Mouse (Mus musculus) embryonic facial prominence, embryonic 15.5 days (tissue): Measurements from ENCODE around the gene Gnao1. TPM values are rescaled to one million over a fixed set of nuclear protein-coding genes. Genes with fewer than 3 reads are reported as not detected.

Experiments
- ATAC-seq: fragments of 200-750 bp; cut with Nextera tagmentation; 2 replicates; pipeline ENCODE4 v1.8.0; 2017; ENCODE audit warnings: low read depth, moderate TSS enrichment; ENCODE audit not compliant: insufficient number of reproducible peaks, low FRiP score, low TSS enrichment
- H3K27ac ChIP-seq: fragments of 300-500 bp; sonication (generic); replicated peaks from 2 replicates; pipeline ENCODE4 v1.5.1; 2015; ENCODE audit warnings: mild to moderate bottlenecking, inconsistent platforms
- H3K27me3 ChIP-seq: fragments of 300-500 bp; sonication (generic); 2 replicates; pipeline ENCODE4 v1.6.1; 2015; ENCODE audit warnings: inconsistent platforms
- H3K36me3 ChIP-seq: fragments of 300-500 bp; sonication (generic); 2 replicates; pipeline ENCODE4 v1.6.1; 2015; ENCODE audit warnings: mild to moderate bottlenecking, inconsistent platforms
- H3K4me1 ChIP-seq: fragments of 300-500 bp; sonication (generic); 2 replicates; pipeline ENCODE4 v1.6.1; 2015; ENCODE audit warnings: inconsistent platforms
- H3K4me2 ChIP-seq: fragments of 300-500 bp; sonication (generic); replicated peaks from 2 replicates; pipeline ENCODE4 v1.6.1; 2015; ENCODE audit warnings: mild to moderate bottlenecking, inconsistent platforms
- H3K4me3 ChIP-seq: fragments of 300-500 bp; sonication (generic); replicated peaks from 2 replicates; pipeline ENCODE4 v1.5.1; 2015; ENCODE audit warnings: mild to moderate bottlenecking, inconsistent platforms
- H3K9ac ChIP-seq: fragments of 300-500 bp; sonication (generic); 2 replicates; pipeline ENCODE4 v1.6.1; 2015; ENCODE audit warnings: inconsistent platforms
- H3K9me3 ChIP-seq: fragments of 300-500 bp; sonication (generic); replicated peaks from 2 replicates; pipeline ENCODE4 v1.6.1; 2016; ENCODE audit warnings: inconsistent platforms
- WGBS: fragments of 180-500 bp; shearing (Covaris S2); methylation state at CpG from one replicate; pipeline ENCODE4 v1.1.7; 2015; 5-methylcytosine and 5-hydroxymethylcytosine counted together
- polyA plus RNA-seq: library from polyadenylated mRNA; unstranded; fragments of >200 nt; fragmentation: Nextera tagmentation; extraction: Ambion mirVana; gene quantifications from 2 replicates; pipeline ENCODE4 v1.2.1, GENCODE M21; 2015

The Gnao1 gene
- polyA plus RNA-seq, 1 experiment from 2014 or later: 14.3 TPM

DNA sequence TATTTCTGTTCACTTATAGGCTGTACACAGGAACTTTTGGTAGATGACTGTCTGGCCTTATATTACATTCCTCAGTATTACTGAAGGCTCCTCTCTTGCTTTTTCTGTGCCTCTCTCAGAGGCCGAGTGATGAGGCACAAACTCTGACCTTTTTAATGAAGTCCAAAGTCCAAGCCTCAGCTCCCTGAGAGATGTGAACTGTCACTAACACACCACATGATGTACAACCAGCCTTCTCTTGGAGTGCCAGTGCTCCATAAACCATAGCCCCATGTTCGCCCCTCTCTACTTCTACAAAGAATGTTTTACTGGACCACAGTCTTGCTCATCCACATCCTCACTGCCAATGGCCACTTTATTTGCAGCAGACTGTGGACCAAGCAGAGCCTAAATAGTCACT is 165.6 kb downstream of the Gnao1 start:
- H3K36me3 ChIP-seq: peaks cover 63% of the 10 kb centered on the region
- H3K27ac ChIP-seq: no peak overlapping the region
- no peak overlapping the region for H3K9ac ChIP-seq
- no peaks in the 10 kb centered on the region for H3K27me3 ChIP-seq
- no peak overlapping the region for H3K4me2 ChIP-seq
- H3K4me3 ChIP-seq: no peak overlapping the region
- no peaks in the 10 kb centered on the region for H3K9me3 ChIP-seq
- WGBS: 89% methylated on average over 2 of the region's 2 CpGs
- H3K4me1 ChIP-seq: no peaks in the 10 kb centered on the region
- no peak for ATAC-seq

GRCm38 (mm10) chr8:93976446-93977211 is 166.9 kb downstream of the Gnao1 start:
- Histone ChIP-seq H3K27me3 (no peaks in the 10 kb centered on the region), H3K27ac (no peak overlapping the region), H3K36me3 (peaks cover 74% of the 10 kb centered on the region), H3K4me2 (no peak overlapping the region), H3K9ac (no peak overlapping the region), H3K4me1 (no peaks in the 10 kb centered on the region), H3K4me3 (no peak overlapping the region), H3K9me3 (no peaks in the 10 kb centered on the region)
- no peak for ATAC-seq
- 77% methylated on average over 6 of the region's 6 CpGs for WGBS

GRCm38 (mm10) chr8:93980141-93980540 is 170.4 kb downstream of the Gnao1 start:
- Histone ChIP-seq H3K27ac (no peak overlapping the region), H3K27me3 (no peaks in the 10 kb centered on the region), H3K9ac (no peak overlapping the region), H3K9me3 (no peaks in the 10 kb centered on the region), H3K4me2 (no peak overlapping the region), H3K4me3 (no peak overlapping the region), H3K4me1 (no peaks in the 10 kb centered on the region), H3K36me3 (peaks cover 74% of the 10 kb centered on the region)
- ATAC-seq: no peak
- WGBS: 85% methylated on average over 4 of the region's 4 CpGs

DNA sequence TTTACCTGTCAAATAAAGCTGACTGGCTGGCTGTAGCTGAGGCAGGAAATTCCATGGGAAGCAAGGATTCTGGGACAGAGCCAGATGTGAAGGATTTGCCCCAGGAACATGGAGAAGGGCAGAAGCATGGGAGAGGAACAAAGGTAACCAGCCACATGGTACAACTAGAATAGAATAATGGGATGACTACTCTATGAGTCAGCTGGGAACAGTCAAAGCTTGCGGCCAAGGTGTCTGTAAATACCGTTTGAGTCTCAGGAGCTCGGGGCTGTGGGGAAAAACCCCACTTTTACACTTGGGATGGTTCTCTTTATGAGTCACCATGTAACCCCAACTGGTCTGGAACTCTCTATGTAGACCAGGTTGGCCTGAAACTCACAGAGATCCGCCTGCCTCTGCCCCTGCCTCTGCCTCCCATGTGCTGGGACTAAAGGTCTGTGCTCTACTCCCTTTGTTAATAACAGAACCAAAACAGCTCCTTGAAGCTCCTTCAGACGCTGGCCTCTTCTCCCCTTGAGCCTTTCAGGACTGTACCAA is 172.0 kb downstream of the Gnao1 start:
- 84% methylated on average over 5 of the region's 5 CpGs for WGBS
- ATAC-seq: no peak
- no peak overlapping the region for H3K4me2 ChIP-seq
- H3K4me1 ChIP-seq: no peaks in the 10 kb centered on the region
- H3K4me3 ChIP-seq: no peak overlapping the region
- no peaks in the 10 kb centered on the region for H3K27me3 ChIP-seq
- peaks cover 72% of the 10 kb centered on the region for H3K36me3 ChIP-seq
- no peaks in the 10 kb centered on the region for H3K9me3 ChIP-seq
- no peak overlapping the region for H3K27ac ChIP-seq
- no peak overlapping the region for H3K9ac ChIP-seq

- Histone ChIP-seq H3K9me3 (no peaks in the 10 kb centered on the region), H3K4me2 (no peak overlapping the region), H3K36me3 (peaks cover 69% of the 10 kb centered on the region), H3K4me1 (no peaks in the 10 kb centered on the region), H3K4me3 (no peak overlapping the region), H3K27ac (no peak overlapping the region), H3K27me3 (no peaks in the 10 kb centered on the region), H3K9ac (no peak overlapping the region)
- WGBS: 68% methylated on average over 3 of the region's 3 CpGs
- ATAC-seq: no peak
These were observed 174.1 kb downstream of the Gnao1 start for GRCm38 (mm10) chr8:93983827-93984226.

DNA sequence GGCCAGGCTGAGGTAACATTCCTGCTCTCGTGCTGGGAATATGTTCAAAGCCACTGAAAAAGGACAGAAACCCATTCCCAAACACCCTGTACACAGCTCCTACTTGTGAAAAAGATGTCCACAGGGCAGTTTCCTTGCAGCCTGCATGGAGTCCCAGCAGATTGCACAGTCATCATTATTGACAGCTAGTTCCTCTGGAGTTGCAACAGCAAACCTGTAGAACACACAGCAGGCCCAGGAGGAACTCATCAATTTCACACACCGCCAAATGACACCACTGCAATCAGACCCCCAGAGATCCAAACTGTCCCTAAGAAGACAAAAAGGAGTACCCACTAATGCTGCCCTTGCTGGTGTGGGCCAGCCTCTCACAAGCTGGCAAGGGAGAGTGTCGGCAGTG is 175.0 kb downstream of the Gnao1 start:
- H3K27me3 ChIP-seq: no peaks in the 10 kb centered on the region
- WGBS: 89% methylated on average over 3 of the region's 3 CpGs
- ATAC-seq: no peak
- no peaks in the 10 kb centered on the region for H3K4me1 ChIP-seq
- no peak overlapping the region for H3K4me2 ChIP-seq
- no peak overlapping the region for H3K9ac ChIP-seq
- H3K9me3 ChIP-seq: no peaks in the 10 kb centered on the region
- peaks cover 74% of the 10 kb centered on the region for H3K36me3 ChIP-seq
- no peak overlapping the region for H3K27ac ChIP-seq
- H3K4me3 ChIP-seq: no peak overlapping the region

- no peak for ATAC-seq
- 93% methylated on average over 4 of the region's 4 CpGs for WGBS
These were observed 180.0 kb downstream of the Gnao1 start for GRCm38 (mm10) chr8:93989739-93990138.

GRCm38 (mm10) chr8:93998961-93999360 is 189.2 kb downstream of the Gnao1 start:
- Histone ChIP-seq H3K9ac (no peak overlapping the region), H3K4me3 (no peak overlapping the region), H3K27ac (no peak overlapping the region), H3K4me1 (no peaks in the 10 kb centered on the region), H3K36me3 (peaks cover 59% of the 10 kb centered on the region), H3K9me3 (no peaks in the 10 kb centered on the region), H3K4me2 (no peak overlapping the region), H3K27me3 (no peaks in the 10 kb centered on the region)
- WGBS: 86% methylated on average over 2 of the region's 2 CpGs
- ATAC-seq: no peak

More at GRCm38 (mm10) chr8:93989739-93990138, 180.0 kb downstream of the Gnao1 start:
- no peaks in the 10 kb centered on the region for H3K4me1 ChIP-seq
- peaks cover 53% of the 10 kb centered on the region for H3K36me3 ChIP-seq
- H3K9me3 ChIP-seq: no peaks in the 10 kb centered on the region
- H3K27me3 ChIP-seq: no peaks in the 10 kb centered on the region
- no peak overlapping the region for H3K4me3 ChIP-seq
- H3K9ac ChIP-seq: no peak overlapping the region
- no peak overlapping the region for H3K27ac ChIP-seq
- no peak overlapping the region for H3K4me2 ChIP-seq

- H3K27ac ChIP-seq: no peak overlapping the region
- ATAC-seq: no peak
- no peaks in the 10 kb centered on the region for H3K27me3 ChIP-seq
- H3K4me2 ChIP-seq: no peak overlapping the region
- H3K4me3 ChIP-seq: no peak overlapping the region
- H3K36me3 ChIP-seq: peaks cover 41% of the 10 kb centered on the region
- H3K4me1 ChIP-seq: peaks cover 5% of the 10 kb centered on the region; the same call in 1 of the 2 replicates
- WGBS: 87% methylated on average over 9 of the region's 9 CpGs
- H3K9me3 ChIP-seq: no peaks in the 10 kb centered on the region
- H3K9ac ChIP-seq: no peak overlapping the region
These were observed 194.4 kb downstream of the Gnao1 start for GRCm38 (mm10) chr8:94004139-94004538.

- Histone ChIP-seq H3K9ac (no peak overlapping the region), H3K27ac (no peak overlapping the region), H3K36me3 (peaks cover 5% of the 10 kb centered on the region), H3K27me3 (no peaks in the 10 kb centered on the region), H3K4me1 (peaks cover 20% of the 10 kb centered on the region), H3K4me2 (no peak overlapping the region), H3K9me3 (no peaks in the 10 kb centered on the region), H3K4me3 (no peak overlapping the region)
- WGBS: 61% methylated on average over 15 of the region's 15 CpGs
- no peak for ATAC-seq
These were observed 199.6 kb downstream of the Gnao1 start for GRCm38 (mm10) chr8:94009243-94009845.

DNA sequence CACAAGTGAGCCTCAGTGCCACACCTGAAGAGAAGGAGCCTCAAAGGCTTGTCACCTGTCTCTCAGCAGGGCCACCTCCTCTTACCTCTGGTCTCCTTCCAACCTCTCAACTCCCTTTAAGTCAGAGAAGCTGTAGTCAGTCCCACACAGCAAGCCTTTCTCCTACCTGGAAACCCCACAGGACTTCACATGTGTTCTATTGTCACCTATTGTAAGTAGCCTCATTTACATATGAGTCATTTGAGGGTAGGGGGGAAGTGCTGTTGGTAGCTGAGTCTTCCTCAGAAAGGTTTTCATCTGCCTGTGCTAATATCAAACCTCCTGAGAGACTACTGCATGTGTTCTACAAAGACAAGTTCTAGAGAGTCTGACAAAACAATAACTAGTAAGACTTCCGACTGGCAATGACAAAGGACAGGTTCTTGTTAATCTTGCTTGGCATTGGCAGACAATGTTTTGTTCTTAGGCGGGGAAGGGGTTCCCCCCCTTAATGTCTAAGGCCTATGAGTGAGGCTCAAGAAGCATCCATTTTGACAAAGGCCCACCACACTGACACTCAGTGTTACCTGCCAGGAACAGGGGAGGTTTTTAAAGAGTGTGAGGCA is 200.4 kb downstream of the Gnao1 start:
- H3K9me3 ChIP-seq: no peaks in the 10 kb centered on the region
- 61% methylated on average over 2 of the region's 2 CpGs for WGBS
- 0 out of 2 replicates have a peak overlapping the region, but pooled peaks have one; percentile 15 for H3K4me2 ChIP-seq
- H3K9ac ChIP-seq: no peak overlapping the region
- ATAC-seq: no peak
- no peaks in the 10 kb centered on the region for H3K27me3 ChIP-seq
- H3K36me3 ChIP-seq: 0 out of 2 replicates have a peak, but pooled peaks cover 3% of the 10 kb centered on the region
- H3K4me3 ChIP-seq: no peak overlapping the region
- H3K4me1 ChIP-seq: peaks cover 20% of the 10 kb centered on the region
- H3K27ac ChIP-seq: no peak overlapping the region
